Comparison of ENCODE assay signal across 10 mouse cellular contexts in genomic region chr12:102437952-102438351, GRCm38 (mm10). TPM values are rescaled to one million over a fixed set of nuclear protein-coding genes. Genes with fewer than 3 reads are reported as not detected.
DNase-seq lines count a peak whose midpoint lies in the region; ATAC-seq and TF ChIP-seq lines count a peak whose summit lies in the region.
"Had no signal": no experiment of that assay in that cellular context is flagged by ENCODE, and none has a peak within 500 bp of the region (broad histone marks: within the 10 kb centered on the region; RNA-seq: fewer than 3 reads in every experiment).

No protein-coding gene starts in this region.

- H3K9me3 ChIP-seq in lung, postnatal 0 days (ENCODE audit: low read length), result no peaks in the 10 kb centered on the region

- DNase-seq in layer of hippocampus, adult 2 months (ENCODE audit: low spot score in 2 of 2), result no peak
- DNase-seq in layer of hippocampus, postnatal 10 days (ENCODE audit: low spot score in 2 of 2), result no peak
- DNase-seq in brain, adult 2 months (ENCODE audit: low read depth, low spot score), result peak; percentile 69
- peak; percentile 59 for DNase-seq in heart, adult 9 months (ENCODE audit: low spot score in 2 of 2)
- peak; percentile 64 for DNase-seq in lung, postnatal 0 days (ENCODE audit: low spot score)
- no peak for DNase-seq in adrenal gland, postnatal 14 days
- no peak for DNase-seq in thymus, postnatal 25 days
- DNase-seq in cerebellum, postnatal 25 days, result no peak
- DNase-seq: kidney, postnatal 14 days; thymus, postnatal 4 days had no signal

- WGBS in lung, postnatal 0 days, result 42% methylated on average over 5 of the region's 5 CpGs

- H3K9ac ChIP-seq in lung, postnatal 0 days (replicated peaks; ENCODE audit: low read depth), result no peak overlapping the region

- ATAC-seq in lung, postnatal 0 days, result peak; percentile 13

- peak overlapping the region; percentile 77 for H3K4me3 ChIP-seq in layer of hippocampus, adult 2 months
- H3K4me3 ChIP-seq in lung, postnatal 0 days (ENCODE audit: low read depth, low read length), result no peak overlapping the region; the same call in 1 of the 2 replicates

- peak overlapping the region; percentile 83 for H3K4me2 ChIP-seq in lung, postnatal 0 days (replicated peaks; ENCODE audit: low read depth, low read length)

- TF ChIP-seq CTCF in layer of hippocampus, adult 2 months (conservative IDR thresholded peaks at IDR 0.05), result no peak
- TF ChIP-seq CTCF in lung, postnatal 0 days (IDR thresholded peaks at IDR 0.05), result no peak

- H3K36me3 ChIP-seq in lung, postnatal 0 days (ENCODE audit: insufficient read depth, low read length), result no peaks in the 10 kb centered on the region

- H3K4me1 ChIP-seq in lung, postnatal 0 days (ENCODE audit: insufficient read depth, low read depth, low read length), result peaks cover 7% of the 10 kb centered on the region; the same call in 1 of the 2 replicates

- H3K27me3 ChIP-seq in lung, postnatal 0 days (replicated peaks; ENCODE audit: insufficient read depth, low read length), result no peaks in the 10 kb centered on the region

- peak overlapping the region; percentile 93 for H3K27ac ChIP-seq in layer of hippocampus, adult 2 months
- 0 out of 2 replicates have a peak overlapping the region, but pooled peaks have one; percentile 9 for H3K27ac ChIP-seq in lung, postnatal 0 days (ENCODE audit: low read length)

- no peak for TF ChIP-seq EP300 in lung, postnatal 0 days (IDR thresholded peaks at IDR 0.05)

RNA-seq across cellular contexts. Expression of gene Lgmn, which starts 1.7 kb away (rescaled TPM):
- total RNA-seq in layer of hippocampus, adult 2 months (2021), result 10 to 100 TPM; 78.6 to 84.8 TPM
- total RNA-seq in layer of hippocampus, postnatal 10 days (2021), result 100 to 1,000 TPM; 108 to 121 TPM
- polyA plus RNA-seq in lung, postnatal 0 days (2015; fragmentation: Nextera tagmentation; extraction: Ambion mirVana), result 174 and 198 TPM in 2 replicates
- total RNA-seq in adrenal gland, postnatal 14 days (2021), result 86.7 and 90.6 TPM in 2 replicates

RNA-seq across cellular contexts. Expression of gene Golga5, which starts 31.0 kb away (rescaled TPM):
- 10 to 100 TPM; 24.6 to 26.3 TPM for total RNA-seq in layer of hippocampus, adult 2 months (2021)
- 10 to 100 TPM; 22.5 to 25.1 TPM for total RNA-seq in layer of hippocampus, postnatal 10 days (2021)
- 27.5 and 29.8 TPM in 2 replicates for polyA plus RNA-seq in lung, postnatal 0 days (2015; fragmentation: Nextera tagmentation; extraction: Ambion mirVana)
- 35.0 and 41.2 TPM in 2 replicates for total RNA-seq in adrenal gland, postnatal 14 days (2021)

Comparison
In these comparisons a context has a peak if more than half of its experiments do, and no peak if none do; other contexts are left out.
1. DNase-seq: peak in brain, adult 2 months (single experiment), heart, adult 9 months (2 of 2) and lung, postnatal 0 days (single experiment); none in layer of hippocampus, adult 2 months (0 of 2), layer of hippocampus, postnatal 10 days (0 of 2), adrenal gland, postnatal 14 days (single experiment), thymus, postnatal 25 days (single experiment) and cerebellum, postnatal 25 days (0 of 2).